Mouse (Mus musculus) ES-Bruce4 (cell line): ENCODE data around the gene Gbgt1.

Experiments
- CTCF ChIP-seq: IDR thresholded peaks from one replicate; pipeline ENCODE4 v1.8.1; 2011; ENCODE audit warnings: low read depth, low read length
- POLR2A ChIP-seq: IDR thresholded peaks from one replicate; pipeline ENCODE4 v1.8.1; 2011; ENCODE audit warnings: low read length; ENCODE audit not compliant: insufficient read depth

- no peak for TF ChIP-seq CTCF
- TF ChIP-seq POLR2A = no peak
Measured at GRCm38 (mm10) chr2:28536166-28536565, 39.5 kb downstream of the Gbgt1 start.
